Mouse (Mus musculus): ENCODE data around the gene Stk32c. TPM values are rescaled to one million over a fixed set of nuclear protein-coding genes. Genes with fewer than 3 reads are reported as not detected.

The Stk32c gene
- polyA plus RNA-seq, 1 experiment from 2014 or later: 0.06 TPM

DNA sequence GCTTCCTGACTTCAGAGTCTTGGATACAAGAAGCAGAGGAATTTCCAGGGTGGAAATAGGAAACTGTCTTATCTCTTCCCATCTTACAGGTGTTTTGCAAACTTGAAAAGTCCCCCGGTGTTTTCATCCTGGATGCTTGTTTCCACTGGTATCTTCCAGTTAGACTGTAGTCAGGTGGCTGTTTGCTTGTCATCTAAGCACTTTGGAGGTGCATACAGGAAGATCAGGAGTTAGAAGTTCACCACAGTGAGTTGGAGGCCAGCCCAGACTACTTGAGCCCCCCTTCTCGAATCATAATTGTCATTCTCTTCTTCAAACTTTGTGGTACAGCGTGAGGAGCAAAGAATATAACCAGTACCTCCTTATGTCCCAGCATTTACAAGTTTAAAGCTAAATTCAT lies 1.1 kb upstream of the Stk32c start:
- ATAC-seq (no peak), DNase-seq (ENCODE audit: low spot score) (no peak)
- Histone ChIP-seq H3K4me3 (ENCODE audit: low read depth, low read length) (no peak overlapping the region), H3K9me3 (ENCODE audit: low read length) (no peaks in the 10 kb centered on the region), H3K4me2 (replicated peaks; ENCODE audit: low read depth, low read length) (no peak overlapping the region), H3K36me3 (ENCODE audit: insufficient read depth, low read length) (no peaks in the 10 kb centered on the region), H3K27ac (ENCODE audit: low read length) (peak overlapping the region; percentile 76; the same call in 1 of the 2 replicates), H3K27me3 (replicated peaks; ENCODE audit: insufficient read depth, low read length) (no peaks in the 10 kb centered on the region), H3K4me1 (ENCODE audit: insufficient read depth, low read depth, low read length) (peaks cover 11% of the 10 kb centered on the region), H3K9ac (replicated peaks; ENCODE audit: low read depth) (no peak overlapping the region)
- no peak for TF ChIP-seq EP300 (IDR thresholded peaks at IDR 0.05)
- no peak for TF ChIP-seq CTCF (IDR thresholded peaks at IDR 0.05)
- WGBS: 48% methylated on average over 3 of the region's 3 CpGs

DNA sequence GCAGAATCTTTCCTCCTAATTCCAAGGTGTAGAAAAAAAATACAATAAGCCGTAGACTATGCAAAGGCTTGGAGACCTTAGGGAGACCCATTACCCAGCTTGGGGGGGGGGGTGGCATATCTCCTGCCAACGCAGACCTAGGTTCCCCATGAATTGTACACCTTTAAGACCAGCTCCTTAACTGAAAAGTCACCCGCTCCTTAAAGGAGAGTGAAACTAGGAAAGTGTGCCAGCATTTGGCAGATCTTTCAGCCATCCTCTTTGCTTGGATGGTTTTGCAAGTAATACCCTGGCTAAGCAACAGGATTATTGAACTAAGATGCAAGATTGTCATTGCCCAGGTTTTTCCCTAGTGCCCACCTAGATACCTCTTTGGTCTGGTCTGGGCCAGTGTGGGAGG lies 644 bp upstream of the Stk32c start:
- TF ChIP-seq EP300 (IDR thresholded peaks at IDR 0.05) (no peak), CTCF (IDR thresholded peaks at IDR 0.05) (no peak)
- Histone ChIP-seq H3K4me2 (replicated peaks; ENCODE audit: low read depth, low read length) (peak overlapping the region; percentile 63), H3K9me3 (ENCODE audit: low read length) (no peaks in the 10 kb centered on the region), H3K36me3 (ENCODE audit: insufficient read depth, low read length) (no peaks in the 10 kb centered on the region), H3K9ac (replicated peaks; ENCODE audit: low read depth) (no peak overlapping the region), H3K27ac (ENCODE audit: low read length) (peak overlapping the region; percentile 76), H3K27me3 (replicated peaks; ENCODE audit: insufficient read depth, low read length) (no peaks in the 10 kb centered on the region), H3K4me1 (ENCODE audit: insufficient read depth, low read depth, low read length) (peaks cover 11% of the 10 kb centered on the region), H3K4me3 (ENCODE audit: low read depth, low read length) (peak overlapping the region; percentile 56)
- no peak for ATAC-seq
- no peak for DNase-seq (ENCODE audit: low spot score)
- 55% methylated on average over 3 of the region's 3 CpGs for WGBS

DNA sequence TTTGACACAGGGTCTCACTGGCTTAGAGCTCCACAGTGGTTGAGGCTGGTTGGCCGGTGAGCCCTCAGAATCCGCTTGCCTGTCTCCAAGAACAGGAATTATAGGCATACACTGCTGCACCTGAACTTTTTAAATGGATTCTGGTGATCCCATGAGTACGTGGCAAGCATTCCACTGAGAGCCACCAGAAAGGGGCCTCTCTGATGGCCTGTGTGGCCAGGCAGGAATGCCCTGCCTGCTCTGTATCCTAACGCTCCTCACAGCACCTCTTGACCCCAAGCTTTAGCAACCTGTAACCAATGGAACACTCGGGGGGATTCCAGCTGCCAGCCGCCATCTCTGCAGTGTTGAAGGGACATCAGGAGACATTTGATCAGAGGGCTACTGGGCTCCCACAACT lies 1.3 kb downstream of the Stk32c start:
- DNase-seq (ENCODE audit: low spot score): no peak
- WGBS: 73% methylated on average over 6 of the region's 6 CpGs
- H3K4me1 ChIP-seq (ENCODE audit: insufficient read depth, low read depth, low read length): peaks cover 11% of the 10 kb centered on the region
- H3K4me3 ChIP-seq (ENCODE audit: low read depth, low read length): no peak overlapping the region
- H3K9me3 ChIP-seq (ENCODE audit: low read length): no peaks in the 10 kb centered on the region
- no peak overlapping the region for H3K9ac ChIP-seq (replicated peaks; ENCODE audit: low read depth)
- H3K4me2 ChIP-seq (replicated peaks; ENCODE audit: low read depth, low read length): no peak overlapping the region
- TF ChIP-seq CTCF (IDR thresholded peaks at IDR 0.05) (no peak), EP300 (IDR thresholded peaks at IDR 0.05) (no peak)
- ATAC-seq: no peak
- H3K27me3 ChIP-seq (replicated peaks; ENCODE audit: insufficient read depth, low read length): no peaks in the 10 kb centered on the region
- no peak overlapping the region for H3K27ac ChIP-seq (ENCODE audit: low read length)
- no peaks in the 10 kb centered on the region for H3K36me3 ChIP-seq (ENCODE audit: insufficient read depth, low read length)

DNA sequence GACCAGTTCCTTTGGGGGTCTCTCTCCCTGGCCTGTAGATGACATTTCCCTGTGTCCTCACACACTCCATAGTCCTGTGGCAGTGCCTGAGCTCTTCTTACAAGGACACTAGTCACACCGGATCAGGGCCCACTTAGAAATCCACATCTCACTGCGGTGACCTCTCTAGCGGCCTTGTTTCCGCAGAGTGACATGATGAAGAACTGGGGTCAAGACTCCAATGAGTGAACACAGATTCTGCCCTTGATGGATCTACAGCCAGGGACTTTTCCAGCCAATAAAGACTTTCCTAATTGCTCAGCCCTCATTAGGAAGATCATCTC lies 4.4 kb downstream of the Stk32c start:
- Histone ChIP-seq H3K4me2 (replicated peaks; ENCODE audit: low read depth, low read length) (no peak overlapping the region), H3K36me3 (ENCODE audit: insufficient read depth, low read length) (no peaks in the 10 kb centered on the region), H3K27ac (ENCODE audit: low read length) (no peak overlapping the region), H3K4me3 (ENCODE audit: low read depth, low read length) (no peak overlapping the region), H3K9ac (replicated peaks; ENCODE audit: low read depth) (no peak overlapping the region), H3K4me1 (ENCODE audit: insufficient read depth, low read depth, low read length) (peaks cover 8% of the 10 kb centered on the region), H3K27me3 (replicated peaks; ENCODE audit: insufficient read depth, low read length) (no peaks in the 10 kb centered on the region), H3K9me3 (ENCODE audit: low read length) (no peaks in the 10 kb centered on the region)
- TF ChIP-seq EP300 (IDR thresholded peaks at IDR 0.05) (no peak), CTCF (IDR thresholded peaks at IDR 0.05) (no peak)
- DNase-seq (ENCODE audit: low spot score) (no peak), ATAC-seq (no peak)
- WGBS: 72% methylated on average over 4 of the region's 4 CpGs

DNA sequence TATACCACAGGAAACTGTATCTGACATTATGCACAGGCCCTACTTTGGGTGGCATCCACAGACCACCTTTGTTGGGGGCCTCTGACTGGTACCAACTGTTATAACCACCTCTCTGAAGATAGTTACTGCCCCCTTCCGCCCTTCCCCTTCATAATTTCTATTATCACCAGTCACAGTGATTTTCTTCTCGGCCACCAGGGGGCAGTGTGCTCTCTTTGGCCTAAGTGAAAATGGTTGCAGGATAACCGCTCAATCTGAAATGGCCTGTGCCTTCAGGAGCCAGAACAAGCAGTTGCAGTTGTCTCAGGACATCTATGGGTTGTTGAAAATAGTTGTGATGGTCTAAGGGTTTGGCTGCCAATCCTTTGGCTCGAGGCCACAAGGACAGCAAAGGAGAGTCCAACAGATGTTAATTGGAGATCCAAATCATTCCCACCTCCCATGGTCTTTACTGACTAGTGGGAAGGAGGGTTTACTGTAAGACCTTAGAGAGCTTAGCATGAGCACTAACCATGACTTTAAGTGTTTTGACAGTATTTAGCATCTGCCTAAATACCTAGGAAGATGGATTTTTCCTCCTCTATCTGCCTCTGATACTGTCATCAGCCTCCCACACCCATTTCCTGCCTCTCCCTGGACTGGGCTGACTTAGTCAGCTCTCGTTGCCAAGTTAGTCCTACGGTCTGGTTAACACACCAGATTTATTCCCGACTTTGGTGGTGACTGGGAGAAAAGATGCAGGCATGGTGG lies 4.9 kb downstream of the Stk32c start:
- H3K4me1 ChIP-seq (ENCODE audit: insufficient read depth, low read depth, low read length): peaks cover 4% of the 10 kb centered on the region; the same call in 1 of the 2 replicates
- no peak overlapping the region for H3K27ac ChIP-seq (ENCODE audit: low read length)
- no peak overlapping the region for H3K4me2 ChIP-seq (replicated peaks; ENCODE audit: low read depth, low read length)
- DNase-seq (ENCODE audit: low spot score) (peak; percentile 89), ATAC-seq (no peak)
- H3K9ac ChIP-seq (replicated peaks; ENCODE audit: low read depth): no peak overlapping the region
- H3K4me3 ChIP-seq (ENCODE audit: low read depth, low read length): no peak overlapping the region
- no peaks in the 10 kb centered on the region for H3K27me3 ChIP-seq (replicated peaks; ENCODE audit: insufficient read depth, low read length)
- no peaks in the 10 kb centered on the region for H3K36me3 ChIP-seq (ENCODE audit: insufficient read depth, low read length)
- TF ChIP-seq EP300 (IDR thresholded peaks at IDR 0.05): no peak
- TF ChIP-seq CTCF (IDR thresholded peaks at IDR 0.05): peak; percentile 96
- no peaks in the 10 kb centered on the region for H3K9me3 ChIP-seq (ENCODE audit: low read length)
- WGBS: 12% methylated on average over 7 of the region's 7 CpGs

DNA sequence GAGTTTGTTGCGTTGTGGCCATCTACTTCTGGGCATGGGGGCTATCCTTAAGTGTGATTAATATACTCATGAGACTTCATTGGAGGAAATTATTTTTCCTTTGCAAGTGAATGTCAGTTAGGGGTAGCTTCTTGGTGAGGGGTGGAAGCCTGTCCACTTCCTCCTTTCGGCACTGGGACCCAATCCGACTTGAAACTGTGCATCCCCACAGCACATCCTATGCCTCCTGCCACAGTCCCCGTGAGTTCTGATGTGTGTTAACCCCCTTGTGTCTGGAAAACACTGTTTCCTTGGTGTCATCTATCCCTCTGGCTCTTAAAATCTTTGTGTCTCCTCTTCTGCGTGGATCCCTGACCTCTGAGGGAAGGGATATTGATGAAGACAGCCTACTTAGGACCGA lies 11.9 kb downstream of the Stk32c start:
- ATAC-seq: no peak
- Histone ChIP-seq H3K4me1 (ENCODE audit: insufficient read depth, low read depth, low read length) (no peaks in the 10 kb centered on the region), H3K27ac (ENCODE audit: low read length) (no peak overlapping the region), H3K9me3 (ENCODE audit: low read length) (no peaks in the 10 kb centered on the region), H3K27me3 (replicated peaks; ENCODE audit: insufficient read depth, low read length) (no peaks in the 10 kb centered on the region), H3K9ac (replicated peaks; ENCODE audit: low read depth) (no peak overlapping the region), H3K4me3 (ENCODE audit: low read depth, low read length) (no peak overlapping the region), H3K4me2 (replicated peaks; ENCODE audit: low read depth, low read length) (no peak overlapping the region), H3K36me3 (ENCODE audit: insufficient read depth, low read length) (no peaks in the 10 kb centered on the region)
- TF ChIP-seq CTCF (IDR thresholded peaks at IDR 0.05) (no peak), EP300 (IDR thresholded peaks at IDR 0.05) (no peak)
- no peak for DNase-seq (ENCODE audit: low spot score)
- 43% methylated on average over 6 of the region's 6 CpGs for WGBS

Data from lung, postnatal 0 days (tissue).